Mouse (Mus musculus): ENCODE measurements at regions not wholly inside any gene's neighbourhood (a gene's known extent, or its start where the extent isn't known, plus 50 kb on each side); places are given as distances from the start of the nearest gene placed in this dataset.
A peak's percentile ranks its signal among the peaks of the same experiment; 100 is the strongest.

GRCm38 (mm10) chr15:63689788-63690575, 155.0 kb downstream of the Gsdmc2 start:
- 0 out of 2 replicates have a peak, but pooled peaks have one; percentile 51 for ATAC-seq (replicated peaks)
- H3K4me3 ChIP-seq, result no peak overlapping the region

DNA sequence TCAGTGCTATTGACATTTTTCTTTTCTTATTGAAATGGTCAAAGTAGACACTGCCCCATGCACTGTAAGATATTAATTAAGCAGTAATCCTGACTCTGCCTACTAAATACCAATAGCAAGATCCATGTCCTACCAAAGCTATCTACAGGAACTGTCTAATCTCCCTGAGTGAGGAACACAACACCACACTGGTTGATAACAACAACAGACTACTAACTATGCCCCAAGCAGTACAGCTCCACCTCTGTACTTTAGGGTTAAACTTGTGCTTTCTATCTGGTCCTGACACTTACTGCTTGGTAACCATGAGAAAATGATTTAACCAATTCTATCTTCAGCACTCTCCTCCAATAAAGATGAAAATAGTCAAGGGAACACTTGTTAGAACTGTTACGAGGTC, 157.1 kb downstream of the Gsdmc2 start:
- 100% methylated on average over 1 of the region's 1 CpGs for WGBS
- Histone ChIP-seq H3K9me3 (no peaks in the 10 kb centered on the region), H3K4me3 (no peak overlapping the region), H3K36me3 (no peaks in the 10 kb centered on the region), H3K9ac (replicated peaks) (no peak overlapping the region), H3K4me2 (replicated peaks) (no peak overlapping the region), H3K4me1 (peaks cover 11% of the 10 kb centered on the region; the same call in 1 of the 2 replicates), H3K27ac (replicated peaks) (no peak overlapping the region), H3K27me3 (no peaks in the 10 kb centered on the region)
- ATAC-seq (replicated peaks), result no peak

More at GRCm38 (mm10) chr15:63689788-63690575, 155.0 kb downstream of the Gsdmc2 start:
- H3K9ac ChIP-seq (replicated peaks), result no peak overlapping the region
- H3K27me3 ChIP-seq, result no peaks in the 10 kb centered on the region
- no peak overlapping the region for H3K27ac ChIP-seq (replicated peaks)
- peaks cover 16% of the 10 kb centered on the region; the same call in 1 of the 2 replicates for H3K4me1 ChIP-seq
- H3K4me2 ChIP-seq (replicated peaks), result no peak overlapping the region
- no peaks in the 10 kb centered on the region for H3K36me3 ChIP-seq
- H3K9me3 ChIP-seq, result no peaks in the 10 kb centered on the region
- 49% methylated on average over 5 of the region's 5 CpGs for WGBS

- Histone ChIP-seq H3K4me3 (no peak overlapping the region), H3K4me2 (replicated peaks) (no peak overlapping the region), H3K27ac (replicated peaks) (no peak overlapping the region), H3K9me3 (no peaks in the 10 kb centered on the region), H3K27me3 (no peaks in the 10 kb centered on the region), H3K9ac (replicated peaks) (no peak overlapping the region), H3K36me3 (no peaks in the 10 kb centered on the region), H3K4me1 (peaks cover 7% of the 10 kb centered on the region; the same call in 1 of the 2 replicates)
- no peak for ATAC-seq (replicated peaks)
- 68% methylated on average over 3 of the region's 3 CpGs for WGBS
Measured at GRCm38 (mm10) chr15:63686954-63687562, 157.9 kb downstream of the Gsdmc2 start.

DNA sequence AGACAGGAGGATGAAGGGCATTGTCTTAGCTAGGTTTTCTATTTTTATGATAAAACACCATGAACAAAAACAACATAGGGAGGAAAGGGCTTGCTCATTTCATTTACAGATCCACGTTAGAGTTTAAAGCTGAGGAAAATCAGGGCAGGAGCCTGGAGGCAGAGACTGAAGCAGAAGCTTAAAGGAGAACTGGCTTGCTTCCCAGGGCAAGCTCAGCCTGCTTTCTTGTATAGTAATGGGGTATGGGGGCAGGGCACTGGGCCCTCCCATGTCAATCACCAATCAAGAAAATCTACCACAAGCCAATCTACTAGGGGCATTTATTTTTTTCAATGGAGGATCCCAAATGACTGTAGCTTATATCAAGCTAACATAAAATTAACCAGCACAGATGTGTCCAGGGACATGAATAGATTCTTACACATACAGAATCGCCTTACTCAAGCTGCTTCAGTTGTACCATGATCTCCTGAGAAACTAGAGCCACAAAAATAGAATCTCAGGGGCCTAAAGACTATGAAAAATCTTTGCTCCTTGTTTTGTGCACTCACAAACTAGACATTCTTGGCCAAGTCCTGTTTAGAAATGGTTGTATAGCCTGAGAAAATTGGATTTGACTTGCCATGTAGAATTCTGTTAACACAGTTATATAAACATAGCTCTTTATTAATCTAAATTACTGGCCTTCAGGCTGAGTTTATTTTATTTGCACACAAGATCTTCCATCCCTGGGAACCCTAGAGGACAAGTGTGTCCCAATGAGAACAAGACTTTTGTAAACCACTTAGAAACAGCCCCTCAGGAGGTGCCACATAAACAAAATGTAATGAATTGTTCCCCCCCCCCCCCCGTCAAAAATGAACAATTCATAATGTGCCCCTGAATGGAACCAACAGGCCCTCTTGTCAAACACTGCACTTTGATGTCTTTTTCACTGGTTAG, 164.7 kb downstream of the Gsdmc2 start:
- ATAC-seq (replicated peaks), result peak; percentile 57; the same call in 1 of the 2 replicates
- 38% methylated on average over 3 of the region's 3 CpGs for WGBS
- Histone ChIP-seq H3K4me2 (replicated peaks) (no peak overlapping the region), H3K4me3 (no peak overlapping the region), H3K27ac (replicated peaks) (peak overlapping the region; percentile 29; the same call in 1 of the 2 replicates), H3K27me3 (no peaks in the 10 kb centered on the region), H3K9me3 (no peaks in the 10 kb centered on the region), H3K4me1 (peaks cover 6% of the 10 kb centered on the region; the same call in 1 of the 2 replicates), H3K36me3 (no peaks in the 10 kb centered on the region), H3K9ac (replicated peaks) (no peak overlapping the region)

DNA sequence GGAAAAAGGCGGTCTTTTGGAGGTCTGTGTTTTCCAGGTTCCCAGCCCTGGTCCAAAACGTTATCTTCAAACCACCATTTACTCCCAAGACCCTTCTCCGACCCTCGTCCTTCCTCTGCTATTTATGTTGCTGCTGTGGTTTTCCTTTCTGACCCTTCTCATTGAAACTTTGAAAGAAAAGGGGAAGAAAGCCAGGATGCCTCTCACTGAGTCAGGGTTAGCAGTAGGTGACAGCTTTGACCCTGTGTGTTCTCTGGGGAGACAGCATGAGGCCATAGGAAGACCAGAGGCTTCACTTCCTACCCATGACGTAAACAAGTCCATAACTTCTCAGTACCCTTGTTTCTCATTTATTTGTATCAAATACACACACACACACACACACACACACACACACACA, 166.1 kb downstream of the Gsdmc2 start:
- no peak overlapping the region for H3K4me2 ChIP-seq (replicated peaks)
- WGBS, result 91% methylated on average over 5 of the region's 5 CpGs
- H3K9ac ChIP-seq (replicated peaks), result no peak overlapping the region
- H3K27ac ChIP-seq (replicated peaks), result no peak overlapping the region
- no peak overlapping the region for H3K4me3 ChIP-seq
- H3K36me3 ChIP-seq, result no peaks in the 10 kb centered on the region
- H3K27me3 ChIP-seq, result no peaks in the 10 kb centered on the region
- no peak for ATAC-seq (replicated peaks)
- peaks cover 6% of the 10 kb centered on the region; the same call in 1 of the 2 replicates for H3K4me1 ChIP-seq
- H3K9me3 ChIP-seq, result no peaks in the 10 kb centered on the region

GRCm38 (mm10) chr15:63675491-63676036, 169.4 kb downstream of the Gsdmc2 start:
- 25% methylated on average over 10 of the region's 10 CpGs for WGBS
- Histone ChIP-seq H3K4me3 (no peak overlapping the region), H3K9ac (replicated peaks) (no peak overlapping the region), H3K27ac (replicated peaks) (no peak overlapping the region), H3K4me2 (replicated peaks) (no peak overlapping the region), H3K36me3 (no peaks in the 10 kb centered on the region), H3K4me1 (peaks cover 15% of the 10 kb centered on the region), H3K27me3 (no peaks in the 10 kb centered on the region), H3K9me3 (no peaks in the 10 kb centered on the region)
- ATAC-seq (replicated peaks), result 0 out of 2 replicates have a peak, but pooled peaks have one; percentile 18

- Histone ChIP-seq H3K4me1 (peaks cover 9% of the 10 kb centered on the region; the same call in 1 of the 2 replicates), H3K4me2 (replicated peaks) (no peak overlapping the region), H3K9me3 (no peaks in the 10 kb centered on the region), H3K27me3 (no peaks in the 10 kb centered on the region), H3K27ac (replicated peaks) (no peak overlapping the region), H3K4me3 (no peak overlapping the region), H3K36me3 (no peaks in the 10 kb centered on the region), H3K9ac (replicated peaks) (no peak overlapping the region)
- no peak for ATAC-seq (replicated peaks)
- 95% methylated on average over 5 of the region's 5 CpGs for WGBS
Measured at GRCm38 (mm10) chr15:63674404-63674803, 170.6 kb downstream of the Gsdmc2 start.

DNA sequence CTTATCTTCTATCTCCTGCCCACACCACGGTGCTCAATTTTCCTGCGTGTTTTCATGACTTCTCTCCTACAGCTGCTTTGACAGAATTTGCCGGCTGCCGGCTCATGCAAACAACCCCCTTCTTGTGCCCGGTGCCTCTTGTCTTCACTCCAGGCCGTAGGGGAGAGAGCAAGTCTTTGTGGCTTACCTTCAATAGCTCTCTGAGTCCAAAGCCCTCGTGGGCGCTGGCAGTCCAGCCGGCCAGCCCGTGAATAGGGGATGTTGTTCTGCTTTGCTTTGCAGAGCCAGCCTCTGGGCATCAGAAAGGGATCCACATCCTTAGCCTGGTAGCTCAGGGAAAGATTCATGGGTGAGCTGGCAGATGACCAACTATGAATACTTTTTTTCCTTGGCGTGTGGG, 173.9 kb downstream of the Gsdmc2 start:
- WGBS, result 33% methylated on average over 11 of the region's 11 CpGs
- Histone ChIP-seq H3K4me3 (no peak overlapping the region), H3K9me3 (no peaks in the 10 kb centered on the region), H3K4me2 (replicated peaks) (no peak overlapping the region), H3K4me1 (peaks cover 9% of the 10 kb centered on the region; the same call in 1 of the 2 replicates), H3K9ac (replicated peaks) (no peak overlapping the region), H3K27ac (replicated peaks) (0 out of 2 replicates have a peak overlapping the region, but pooled peaks have one; percentile 4), H3K27me3 (no peaks in the 10 kb centered on the region), H3K36me3 (no peaks in the 10 kb centered on the region)
- ATAC-seq (replicated peaks), result peak; percentile 58; the same call in 1 of the 2 replicates

GRCm38 (mm10) chr15:63670561-63670960, 174.4 kb downstream of the Gsdmc2 start:
- H3K9ac ChIP-seq (replicated peaks), result no peak overlapping the region
- no peaks in the 10 kb centered on the region for H3K27me3 ChIP-seq
- no peak overlapping the region for H3K4me3 ChIP-seq
- ATAC-seq (replicated peaks), result no peak
- WGBS, result 83% methylated on average over 1 of the region's 1 CpGs
- H3K4me1 ChIP-seq, result peaks cover 9% of the 10 kb centered on the region; the same call in 1 of the 2 replicates
- H3K4me2 ChIP-seq (replicated peaks), result no peak overlapping the region
- no peaks in the 10 kb centered on the region for H3K9me3 ChIP-seq
- H3K36me3 ChIP-seq, result no peaks in the 10 kb centered on the region
- 0 out of 2 replicates have a peak overlapping the region, but pooled peaks have one; percentile 4 for H3K27ac ChIP-seq (replicated peaks)

DNA sequence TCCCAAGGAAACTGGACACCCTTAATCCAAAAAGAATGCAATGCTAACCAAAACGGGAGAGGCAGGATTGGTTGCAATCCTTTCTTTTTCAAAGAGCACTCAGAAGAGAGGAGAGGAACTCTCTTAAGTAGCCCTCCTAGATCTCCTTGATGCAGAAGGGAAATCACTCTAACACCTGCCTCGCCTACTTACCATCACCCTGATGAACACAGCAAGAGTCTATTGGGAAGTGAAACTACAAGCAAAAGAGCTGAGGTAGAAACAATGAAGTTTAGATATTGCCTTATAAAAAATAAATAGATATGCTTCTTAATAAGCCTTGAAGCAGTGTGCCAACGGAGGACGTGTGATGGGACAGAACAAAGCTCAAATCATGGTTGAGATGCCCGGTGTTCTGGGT, 177.4 kb downstream of the Gsdmc2 start:
- H3K36me3 ChIP-seq, result no peaks in the 10 kb centered on the region
- H3K4me1 ChIP-seq, result peaks cover 9% of the 10 kb centered on the region; the same call in 1 of the 2 replicates
- no peak overlapping the region for H3K4me2 ChIP-seq (replicated peaks)
- H3K9me3 ChIP-seq, result no peaks in the 10 kb centered on the region
- no peaks in the 10 kb centered on the region for H3K27me3 ChIP-seq
- H3K4me3 ChIP-seq, result no peak overlapping the region
- no peak overlapping the region for H3K9ac ChIP-seq (replicated peaks)
- no peak overlapping the region for H3K27ac ChIP-seq (replicated peaks)
- ATAC-seq (replicated peaks), result no peak
- 83% methylated on average over 5 of the region's 5 CpGs for WGBS

DNA sequence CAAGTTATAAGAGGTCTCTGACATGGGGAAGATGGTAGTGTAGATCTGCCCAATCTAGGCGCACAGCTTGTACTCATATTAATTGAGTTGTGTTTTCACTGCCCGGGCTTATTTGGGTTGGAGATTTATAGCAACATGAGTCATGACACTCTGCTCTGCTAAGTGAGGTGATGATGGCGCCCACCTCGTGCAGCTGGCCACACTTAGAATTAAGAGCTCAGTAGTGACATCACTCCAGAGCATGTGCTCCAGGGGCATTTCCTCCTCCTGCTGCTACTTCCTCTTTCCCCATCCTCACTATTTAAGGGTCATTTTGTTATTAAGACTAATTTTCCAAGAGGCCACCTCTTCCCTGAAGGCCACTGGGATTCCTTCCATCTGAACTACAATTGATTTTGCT, 179.5 kb downstream of the Gsdmc2 start:
- Histone ChIP-seq H3K27ac (replicated peaks) (no peak overlapping the region), H3K4me2 (replicated peaks) (no peak overlapping the region), H3K9me3 (no peaks in the 10 kb centered on the region), H3K4me3 (no peak overlapping the region), H3K9ac (replicated peaks) (no peak overlapping the region), H3K27me3 (no peaks in the 10 kb centered on the region), H3K4me1 (no peaks in the 10 kb centered on the region; the same call in 1 of the 2 replicates), H3K36me3 (no peaks in the 10 kb centered on the region)
- no peak for ATAC-seq (replicated peaks)
- 95% methylated on average over 4 of the region's 4 CpGs for WGBS

Measured in forebrain, embryonic 15.5 days (tissue).